Mouse (Mus musculus) MEL (cell line): ENCODE results near the gene March6. TPM values are rescaled to one million over a fixed set of nuclear protein-coding genes. Genes with fewer than 3 reads are reported as not detected.

Experiments used
- DNase-seq: peaks from one replicate; pipeline ENCODE4 v3.0.0; 2011; ENCODE audit warnings: low read depth, low spot score
- H3K27ac ChIP-seq: 2 replicates; pipeline ENCODE4 v1.5.1; 2012; ENCODE audit warnings: low read depth, mild to moderate bottlenecking, control low read depth, low read length, moderate library complexity; ENCODE audit not compliant: control insufficient read depth
- H3K27me3 ChIP-seq, 2 experiments: fragments of 150-350 bp in 1 of 2; sonication (generic) in 1 of 2; 2 replicates each; pipeline ENCODE4 v1.6.1; 2012; ENCODE audit warnings: low read length in 2 of 2, mild to moderate bottlenecking in 2 of 2, improper control_type of control experiment in 1 of 2, moderate library complexity in 1 of 2; ENCODE audit not compliant: insufficient read depth in 2 of 2, control insufficient read depth in 1 of 2
- H3K36me3 ChIP-seq, 2 experiments: 2 replicates each; pipeline ENCODE4 v1.6.1; 2012 to 2014; ENCODE audit warnings: low read length in 2 of 2, improper control_type of control experiment in 1 of 2, inconsistent platforms in 1 of 2, mild to moderate bottlenecking in 1 of 2; ENCODE audit not compliant: insufficient read depth in 2 of 2, control insufficient read depth in 1 of 2
- H3K4me1 ChIP-seq, 2 experiments: fragments of 150-350 bp in 1 of 2; sonication (generic) in 1 of 2; 2 replicates each; pipeline ENCODE4 v1.6.1; 2012; ENCODE audit warnings: low read length in 2 of 2, improper control_type of control experiment in 1 of 2, mild to moderate bottlenecking in 1 of 2; ENCODE audit not compliant: insufficient read depth in 2 of 2, control insufficient read depth in 1 of 2
- H3K4me3 ChIP-seq, 2 experiments: fragments of 150-350 bp in 1 of 2; sonication (generic) in 1 of 2; 2 replicates each; pipeline ENCODE4 v1.5.1; 2012; ENCODE audit warnings: low read depth in 2 of 2, low read length in 2 of 2, mild to moderate bottlenecking in 2 of 2, moderate library complexity in 2 of 2, control low read depth in 1 of 2, improper control_type of control experiment in 1 of 2; ENCODE audit not compliant: control insufficient read depth in 1 of 2, insufficient read depth in 1 of 2
- H3K79me2 ChIP-seq: 2 replicates; pipeline ENCODE4 v1.6.1; 2012; ENCODE audit warnings: mild to moderate bottlenecking, low read length, moderate library complexity; ENCODE audit not compliant: control insufficient read depth, poor library complexity, insufficient read depth
- H3K9ac ChIP-seq: 2 replicates; pipeline ENCODE4 v1.6.1; 2012; ENCODE audit warnings: low read depth, mild to moderate bottlenecking, control low read depth, low read length, moderate library complexity; ENCODE audit not compliant: control insufficient read depth, poor library complexity, severe bottlenecking
- H3K9me3 ChIP-seq: fragments of 150-350 bp; sonication (generic); replicated peaks from 2 replicates; pipeline ENCODE4 v1.6.1; 2012; ENCODE audit warnings: mild to moderate bottlenecking, low read length, improper control_type of control experiment, moderate library complexity; ENCODE audit not compliant: insufficient read depth
- BHLHE40 ChIP-seq: IDR thresholded peaks from 2 replicates; pipeline ENCODE4 v1.6.1; 2012; ENCODE audit warnings: low read depth, mild to moderate bottlenecking, inconsistent platforms, low read length, improper control_type of control experiment, borderline replicate concordance
- CHD1 ChIP-seq: IDR thresholded peaks from 2 replicates; pipeline ENCODE4 v1.6.1; 2012; ENCODE audit warnings: low read depth, mild to moderate bottlenecking, inconsistent platforms, low read length, improper control_type of control experiment
- CHD2 ChIP-seq: IDR thresholded peaks from 2 replicates; pipeline ENCODE4 v1.6.1; 2011; ENCODE audit warnings: low read length, improper control_type of control experiment
- E2F4 ChIP-seq: IDR thresholded peaks from 2 replicates; pipeline ENCODE4 v1.6.1; 2011; ENCODE audit warnings: low read depth, low read length, improper control_type of control experiment, borderline replicate concordance
- GABPA ChIP-seq: IDR thresholded peaks from 2 replicates; pipeline ENCODE4 v1.6.1; 2012; ENCODE audit warnings: low read depth, mild to moderate bottlenecking, inconsistent platforms, low read length, improper control_type of control experiment, moderate library complexity
- JUND ChIP-seq: IDR thresholded peaks from 2 replicates; pipeline ENCODE4 v1.6.1; 2011; ENCODE audit warnings: low read depth, mild to moderate bottlenecking, improper control_type of control experiment, low read length
- KAT2A ChIP-seq: conservative IDR thresholded peaks from 2 replicates; pipeline ENCODE4 v1.6.1; 2012; ENCODE audit warnings: low read depth, low read length, improper control_type of control experiment, inconsistent platforms
- MAFK ChIP-seq: IDR thresholded peaks from 2 replicates; pipeline ENCODE4 v1.6.1; 2011; ENCODE audit warnings: low read depth, mild to moderate bottlenecking, low read length, improper control_type of control experiment, borderline replicate concordance
- MAX ChIP-seq: IDR thresholded peaks from 2 replicates; pipeline ENCODE4 v1.6.1; 2011; ENCODE audit warnings: low read length, improper control_type of control experiment
- MYB ChIP-seq: IDR thresholded peaks from 2 replicates; pipeline ENCODE4 v1.6.1; 2011; ENCODE audit warnings: mild to moderate bottlenecking, low read depth, low read length, improper control_type of control experiment
- MYC ChIP-seq: IDR thresholded peaks from 2 replicates; pipeline ENCODE4 v1.6.1; 2011; ENCODE audit warnings: low read depth, mild to moderate bottlenecking, low read length, improper control_type of control experiment, moderate library complexity
- POLR2A ChIP-seq, 2 experiments: IDR thresholded peaks; 2 replicates each; pipeline ENCODE4 v1.6.1; 2011 to 2012; ENCODE audit warnings: low read length in 2 of 2, mild to moderate bottlenecking in 2 of 2, control low read depth in 1 of 2, improper control_type of control experiment in 1 of 2, low read depth in 1 of 2, moderate library complexity in 1 of 2; ENCODE audit not compliant: control insufficient read depth in 1 of 2, insufficient read depth in 1 of 2, poor library complexity in 1 of 2
- SIN3A ChIP-seq: IDR thresholded peaks from 2 replicates; pipeline ENCODE4 v1.6.1; 2012; ENCODE audit warnings: low read length, improper control_type of control experiment, inconsistent platforms
- SMC3 ChIP-seq: IDR thresholded peaks from 2 replicates; pipeline ENCODE4 v1.6.1; 2011; ENCODE audit warnings: low read depth, low read length, improper control_type of control experiment
- TBP ChIP-seq: IDR thresholded peaks from 2 replicates; pipeline ENCODE4 v1.8.0; 2011; ENCODE audit warnings: low read depth, low read length, improper control_type of control experiment
- TCF12 ChIP-seq: IDR thresholded peaks from 2 replicates; pipeline ENCODE4 v1.6.1; 2014; ENCODE audit warnings: low read depth, mild to moderate bottlenecking, inconsistent platforms, low read length, improper control_type of control experiment, moderate library complexity
- USF1 ChIP-seq: IDR thresholded peaks from 2 replicates; pipeline ENCODE4 v1.6.1; 2014; ENCODE audit warnings: low read depth, mild to moderate bottlenecking, inconsistent platforms, low read length, improper control_type of control experiment, moderate library complexity
- USF2 ChIP-seq, 2 experiments: IDR thresholded peaks; 2 replicates each; pipeline ENCODE4 v1.6.1; 2011 to 2012; ENCODE audit warnings: improper control_type of control experiment in 2 of 2, low read length in 2 of 2, borderline replicate concordance in 1 of 2, inconsistent platforms in 1 of 2, low read depth in 1 of 2, mild to moderate bottlenecking in 1 of 2; ENCODE audit not compliant: insufficient read depth in 1 of 2
- ZC3H11A ChIP-seq: IDR thresholded peaks from 2 replicates; pipeline ENCODE4 v1.6.1; 2012; ENCODE audit warnings: low read depth, mild to moderate bottlenecking, inconsistent platforms, low read length, improper control_type of control experiment
- ZKSCAN1 ChIP-seq: IDR thresholded peaks from 2 replicates; pipeline ENCODE4 v1.6.1; 2012; ENCODE audit warnings: low read depth, mild to moderate bottlenecking, inconsistent platforms, low read length, improper control_type of control experiment, moderate library complexity
- ZMIZ1 ChIP-seq: IDR thresholded peaks from 2 replicates; pipeline ENCODE4 v1.6.1; 2012; ENCODE audit warnings: low read depth, mild to moderate bottlenecking, inconsistent platforms, low read length, improper control_type of control experiment, moderate library complexity
- ZNF384 ChIP-seq: IDR thresholded peaks from 2 replicates; pipeline ENCODE4 v1.6.1; 2012; ENCODE audit warnings: low read depth, mild to moderate bottlenecking, inconsistent platforms, low read length, improper control_type of control experiment
- polyA plus RNA-seq, 2 experiments: library from polyadenylated mRNA; stranded (reverse) in 1 of 2; unstranded in 1 of 2; fragments of >175 nt in 1 of 2; fragments of >200 nt in 1 of 2; gene quantifications; 2 replicates each; pipeline versions ENCODE4 v1.2.1 to v1.2.4; 2012; ENCODE audit warnings: low replicate concordance in 2 of 2, low read depth in 1 of 2; ENCODE audit not compliant: insufficient read length in 2 of 2, insufficient read depth in 1 of 2, missing spikeins in 1 of 2
- total RNA-seq: library from RNA; depleted of rRNA; stranded (reverse); fragments of 300-350 nt; gene quantifications from 2 replicates; pipeline ENCODE4 v1.2.3, GENCODE M21; 2012

Gene March6
- total and polyA plus RNA-seq, 3 experiments = 37.9 to 114 (median 62.5) TPM

DNA sequence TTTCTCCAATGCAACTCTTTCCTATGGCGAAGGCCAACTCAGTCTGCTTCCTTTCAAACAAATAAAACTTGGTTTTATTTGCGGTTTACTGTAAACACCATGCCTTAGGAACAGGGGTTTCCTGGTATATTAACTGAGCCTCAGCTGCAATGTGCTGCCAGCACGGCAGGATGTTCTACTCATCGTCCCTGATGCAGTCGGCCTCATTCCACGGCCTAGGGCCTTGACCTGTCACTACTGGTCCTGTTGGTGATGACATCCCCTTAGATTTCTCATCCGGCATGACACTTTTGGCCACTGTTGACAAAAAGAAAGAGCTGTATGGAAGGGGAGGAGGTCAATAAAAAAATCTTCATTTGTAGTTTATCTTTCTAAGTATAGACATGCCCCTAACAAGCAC, 72.8 kb downstream of the March6 start:
- Histone ChIP-seq H3K27ac (no peak overlapping the region), H3K79me2 (no peaks in the 10 kb centered on the region; the same call in 1 of the 2 replicates), H3K9ac (no peak overlapping the region), H3K4me3 (no peak overlapping the region), H3K9me3 (no peaks in the 10 kb centered on the region), H3K27me3 (no peaks in the 10 kb centered on the region), H3K36me3 (peaks cover 11 to 23% of the 10 kb centered on the region in 2 experiments), H3K4me1 (peaks cover 7 to 9% of the 10 kb centered on the region in 2 experiments)
- DNase-seq = no peak
- TF ChIP-seq USF1 (no peak), MAX (no peak), USF2 (IDR thresholded peaks at IDR 0.05; ENCODE audit: borderline replicate concordance in 1 of 2, insufficient read depth in 1 of 2, low read depth in 1 of 2, low read length in 2 of 2) (no peak), TBP (no peak), MYC (no peak), SMC3 (no peak), KAT2A (no peak), BHLHE40 (no peak), ZNF384 (no peak), MYB (no peak), SIN3A (no peak), CHD2 (no peak), ZC3H11A (no peak), GABPA (no peak), ZMIZ1 (no peak), JUND (no peak), TCF12 (no peak), CHD1 (no peak), POLR2A (IDR thresholded peaks at IDR 0.05; ENCODE audit: control insufficient read depth in 1 of 2, insufficient read depth in 1 of 2, low read depth in 1 of 2, low read length in 2 of 2, poor library complexity in 1 of 2) (no peak)

DNA sequence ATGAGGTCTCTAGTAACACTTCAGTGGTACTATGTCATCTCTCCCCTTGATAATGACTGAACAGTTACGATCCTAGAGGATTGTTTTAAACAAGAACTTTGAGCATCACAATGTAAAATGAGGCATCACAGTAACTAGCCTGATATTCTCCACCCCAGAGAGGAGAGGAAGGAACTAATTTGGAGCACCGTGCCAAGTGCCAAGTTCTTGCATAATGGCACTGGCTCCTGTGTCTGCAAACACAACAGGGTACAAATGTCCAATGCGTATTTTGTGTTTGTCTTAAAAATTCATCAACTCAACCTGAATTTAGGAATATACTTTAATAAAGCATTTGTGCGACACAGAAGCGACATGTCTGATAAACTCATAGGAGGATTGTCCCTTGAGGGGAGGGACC, 74.5 kb downstream of the March6 start:
- peaks cover 9 to 15% of the 10 kb centered on the region in 2 experiments for H3K4me1 ChIP-seq
- no peaks in the 10 kb centered on the region; the same call in 1 of the 2 replicates for H3K79me2 ChIP-seq
- no peak overlapping the region for H3K27ac ChIP-seq
- H3K9ac ChIP-seq = no peak overlapping the region
- no peak for TF ChIP-seq E2F4
- TF ChIP-seq SMC3 = no peak
- TF ChIP-seq ZKSCAN1 = no peak
- TF ChIP-seq MAFK = no peak
- no peak for TF ChIP-seq SIN3A
- TF ChIP-seq TCF12 = no peak
- no peak for TF ChIP-seq ZC3H11A
- DNase-seq = no peak
- H3K4me3 ChIP-seq = no peak overlapping the region
- H3K27me3 ChIP-seq = no peaks in the 10 kb centered on the region
- H3K36me3 ChIP-seq = peaks cover 12 to 18% of the 10 kb centered on the region in 2 experiments
- H3K9me3 ChIP-seq = no peaks in the 10 kb centered on the region
